Mouse (Mus musculus) lung, embryonic 16.5 days (tissue): Measurements from ENCODE around the gene Zfp410. TPM values are rescaled to one million over a fixed set of nuclear protein-coding genes. Genes with fewer than 3 reads are reported as not detected.

Source experiments
- polyA plus RNA-seq: library from polyadenylated mRNA; unstranded; fragments of >200 nt; fragmentation: Nextera tagmentation; extraction: Ambion mirVana; gene quantifications from 2 replicates; pipeline ENCODE4 v1.2.1, GENCODE M21; 2015

The Zfp410 gene
- polyA plus RNA-seq, 1 experiment from 2014 or later = 75.8 TPM

Other genes with a start within 250 kb of the Zfp410 start
- gene Acot5, start 247.5 kb upstream of the Zfp410 start, polyA plus RNA-seq = not detected in 2 replicates
- 1.1 and 1.8 TPM in 2 replicates for gene Acot6, start 216.2 kb upstream of the Zfp410 start, polyA plus RNA-seq
- gene Dnal1, start 202.5 kb upstream of the Zfp410 start, polyA plus RNA-seq = 5.7 and 8.6 TPM in 2 replicates
- gene Pnma1, start 168.4 kb upstream of the Zfp410 start, polyA plus RNA-seq = 2.0 and 2.2 TPM in 2 replicates
- 11.1 and 12.1 TPM in 2 replicates for gene Elmsan1, start 98.0 kb upstream of the Zfp410 start, polyA plus RNA-seq
- gene Ptgr2, start 31.6 kb upstream of the Zfp410 start, polyA plus RNA-seq = 29.1 and 31.3 TPM in 2 replicates
- gene Coq6, start 44.8 kb downstream of the Zfp410 start, polyA plus RNA-seq = 43.7 and 48.5 TPM in 2 replicates
- gene Fam161b, start 45.0 kb downstream of the Zfp410 start, polyA plus RNA-seq = 5.2 and 5.6 TPM in 2 replicates
- gene Entpd5, start 92.2 kb downstream of the Zfp410 start, polyA plus RNA-seq = 19.1 and 20.4 TPM in 2 replicates
- 3.5 TPM in 2 replicates for gene Bbof1, start 92.2 kb downstream of the Zfp410 start, polyA plus RNA-seq
- gene Rnf113a2, start 100.3 kb downstream of the Zfp410 start, polyA plus RNA-seq = 22.8 and 25.1 TPM in 2 replicates
- gene Aldh6a1, start 134.2 kb downstream of the Zfp410 start, polyA plus RNA-seq = 54.4 and 56.9 TPM in 2 replicates
- gene Lin52, start 134.6 kb downstream of the Zfp410 start, polyA plus RNA-seq = 21.7 and 23.5 TPM in 2 replicates